In the genomic region with DNA sequence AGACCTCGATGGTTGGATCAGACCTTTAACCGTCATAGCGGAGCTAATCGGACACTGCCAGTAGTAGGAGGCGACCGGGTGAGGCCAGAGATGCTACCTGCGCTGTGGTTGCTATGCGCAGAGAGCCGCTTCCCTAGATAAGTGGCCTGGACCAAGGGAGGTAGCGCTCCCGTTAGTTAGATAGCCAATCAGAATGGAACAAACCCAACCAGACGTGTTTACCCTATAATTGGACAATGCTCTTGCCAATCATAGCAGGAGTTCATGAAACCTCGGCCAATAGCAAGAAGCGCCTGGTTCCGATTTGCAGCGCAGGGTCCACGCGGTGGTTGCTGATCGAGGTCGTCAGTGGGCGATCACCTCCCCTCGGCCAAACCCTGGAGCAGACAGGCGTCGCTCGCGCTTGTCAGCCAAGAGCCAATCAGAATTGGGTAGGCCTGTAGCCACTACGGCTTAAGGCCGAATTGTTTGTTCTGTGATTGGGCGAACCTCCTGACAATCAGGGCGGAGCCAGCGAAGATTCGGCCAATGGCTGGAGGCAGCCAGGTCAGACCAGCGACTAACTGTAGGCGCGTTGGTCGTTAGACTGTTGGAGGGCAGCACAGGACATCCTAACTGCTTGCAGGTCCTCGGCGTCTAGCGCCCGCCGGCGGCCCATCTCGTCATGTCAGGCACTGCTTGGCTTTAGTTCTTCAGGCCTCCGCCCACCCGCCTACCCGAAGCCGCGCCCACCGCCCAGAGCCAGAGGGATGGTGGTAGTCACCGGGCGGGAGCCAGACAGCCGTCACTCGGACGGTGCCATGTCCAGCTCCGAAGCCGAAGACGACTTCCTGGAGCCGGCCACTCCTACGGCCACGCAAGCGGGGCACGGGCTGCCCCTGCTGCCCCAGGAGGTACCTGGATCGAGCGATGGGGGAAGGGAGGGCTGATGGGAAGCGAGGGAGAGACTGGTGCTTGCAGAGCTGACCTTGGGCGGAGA, we compare ENCODE assay signal across 8 mouse cellular contexts. TPM values are rescaled to one million over a fixed set of nuclear protein-coding genes. Genes with fewer than 3 reads are reported as not detected.
DNase-seq lines count a peak whose midpoint lies in the region; ATAC-seq and TF ChIP-seq lines count a peak whose summit lies in the region.

A gene (plus strand): TSS at position 528 of the 979 bp plus-strand sequence.

- H3K36me3 ChIP-seq in megakaryocyte, embryonic 14.5 days (replicated peaks; ENCODE audit: low read length): peaks cover 28% of the 10 kb centered on the region

- H3K9me3 ChIP-seq in megakaryocyte, embryonic 14.5 days: no peaks in the 10 kb centered on the region

- H3K4me3 ChIP-seq in cortical plate, adult 2 months (ENCODE audit: insufficient read depth, low read length): peak within 1 kb of the TSS; percentile 59
- peak within 1 kb of the TSS; percentile 99 for H3K4me3 ChIP-seq in megakaryocyte, embryonic 14.5 days (replicated peaks)

- peak; percentile 89 for ATAC-seq in activated CD4-positive, CD25-positive, alpha-beta regulatory T cell, adult 4 months

- H3K27me3 ChIP-seq in megakaryocyte, embryonic 14.5 days (replicated peaks): peaks cover 16% of the 10 kb centered on the region

- TF ChIP-seq POLR2A in cortical plate, adult 2 months (IDR thresholded peaks at IDR 0.05; ENCODE audit: extremely low read depth, insufficient read depth, low read length): peak; percentile 91

- H3K27ac ChIP-seq in cortical plate, adult 2 months (ENCODE audit: insufficient read depth, low read length): peak within 1 kb of the TSS; percentile 24

- no peak for TF ChIP-seq CTCF in cortical plate, adult 2 months (IDR thresholded peaks at IDR 0.05; ENCODE audit: extremely low read depth, insufficient read depth, low read length)

- DNase-seq in gastrocnemius, adult 8-10 months (ENCODE audit: low spot score in 2 of 2): peak; percentile 92 to 96
- DNase-seq in hindlimb bud, embryonic 11.5 days (ENCODE audit: extremely low spot score, low read depth, low spot score): peak; percentile 94
- DNase-seq in left cerebral cortex, adult 8-10 months (ENCODE audit: low spot score in 2 of 2): peak; percentile 92 to 99
- peak; percentile 99 to 100 for DNase-seq in right cerebral cortex, postnatal 10 days (ENCODE audit: low spot score in 2 of 2)
- DNase-seq in urinary bladder, postnatal 25 days (ENCODE audit: low spot score): peak; percentile 90

- no peaks in the 10 kb centered on the region for H3K4me1 ChIP-seq in cortical plate, adult 2 months (ENCODE audit: control insufficient read depth, insufficient read depth, low read length)
- peaks cover 52% of the 10 kb centered on the region for H3K4me1 ChIP-seq in megakaryocyte, embryonic 14.5 days

RNA-seq across cellular contexts. Expression of the gene that starts here (rescaled TPM):
- 1 to 10 TPM; 2.6 to 3.2 TPM for polyA plus RNA-seq in activated CD4-positive, CD25-positive, alpha-beta regulatory T cell, adult 4 months (2017; shearing (Covaris generic))
- 8.0 and 8.7 TPM in 2 replicates for polyA plus RNA-seq in cortical plate, adult 2 months (2012; rRNA removed)
- 1 to 10 TPM; 2.0 to 4.1 (median 3.5) TPM for total RNA-seq in gastrocnemius, adult 8-10 months (2022)
- total RNA-seq in left cerebral cortex, adult 8-10 months (2022): 10 to 100 TPM; 10.6 to 15.2 (median 13.0) TPM
- polyA plus RNA-seq in megakaryocyte, embryonic 14.5 days (2012; ENCODE audit: insufficient read depth, low replicate concordance): 4.7 and 5.5 TPM in 2 replicates

Comparison
In these comparisons a context has a peak if more than half of its experiments do, and no peak if none do; other contexts are left out.
1. Peak in every context shown above with its lines: DNase-seq, ATAC-seq, H3K4me3 ChIP-seq and H3K27ac ChIP-seq.